Mouse (Mus musculus): ENCODE data around the gene Nxph1. TPM values are rescaled to one million over a fixed set of nuclear protein-coding genes. Genes with fewer than 3 reads are reported as not detected.

Nxph1 gene
- polyA plus RNA-seq (2016; fragmentation: Nextera tagmentation; extraction: Ambion mirVana) = 0.09 TPM in 1 of 2 replicates, not detected in the other

DNA sequence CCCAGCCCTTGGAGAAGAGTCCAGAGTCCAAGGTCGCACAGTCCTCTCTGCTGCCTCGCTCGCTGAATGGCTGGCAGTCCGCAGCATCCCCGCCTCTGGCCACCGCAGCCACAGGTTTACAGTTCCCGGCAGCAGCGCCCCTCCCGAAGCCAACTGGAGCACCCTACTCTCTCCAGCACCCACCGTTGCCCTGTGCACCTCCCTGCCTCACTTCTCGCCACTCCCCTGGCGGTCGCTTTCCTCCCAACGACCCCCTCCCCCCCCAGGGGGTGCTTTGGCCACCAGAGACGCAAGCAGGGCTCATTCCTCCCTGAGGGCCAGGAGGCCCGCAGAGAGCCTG, at the start of gene Nxph1:
Gene Nxph1 (plus strand): TSS at position 301 of the 340 bp plus-strand sequence.
- H3K36me3 ChIP-seq = no peaks in the 10 kb centered on the region
- no peak within 1 kb of the TSS for H3K27ac ChIP-seq (ENCODE audit: poor library complexity, severe bottlenecking)
- H3K4me1 ChIP-seq (replicated peaks) = peaks cover 32% of the 10 kb centered on the region
- H3K4me2 ChIP-seq = peak within 1 kb of the TSS; percentile 62
- peaks cover 63% of the 10 kb centered on the region for H3K27me3 ChIP-seq (replicated peaks)
- peak within 1 kb of the TSS; percentile 36 for H3K4me3 ChIP-seq
- H3K9ac ChIP-seq = no peak within 1 kb of the TSS
- no peak for ATAC-seq (ENCODE audit: insufficient number of reproducible peaks, low FRiP score)
- WGBS = 2% methylated on average over 16 of the region's 16 CpGs
- H3K9me3 ChIP-seq (replicated peaks) = no peaks in the 10 kb centered on the region

DNA sequence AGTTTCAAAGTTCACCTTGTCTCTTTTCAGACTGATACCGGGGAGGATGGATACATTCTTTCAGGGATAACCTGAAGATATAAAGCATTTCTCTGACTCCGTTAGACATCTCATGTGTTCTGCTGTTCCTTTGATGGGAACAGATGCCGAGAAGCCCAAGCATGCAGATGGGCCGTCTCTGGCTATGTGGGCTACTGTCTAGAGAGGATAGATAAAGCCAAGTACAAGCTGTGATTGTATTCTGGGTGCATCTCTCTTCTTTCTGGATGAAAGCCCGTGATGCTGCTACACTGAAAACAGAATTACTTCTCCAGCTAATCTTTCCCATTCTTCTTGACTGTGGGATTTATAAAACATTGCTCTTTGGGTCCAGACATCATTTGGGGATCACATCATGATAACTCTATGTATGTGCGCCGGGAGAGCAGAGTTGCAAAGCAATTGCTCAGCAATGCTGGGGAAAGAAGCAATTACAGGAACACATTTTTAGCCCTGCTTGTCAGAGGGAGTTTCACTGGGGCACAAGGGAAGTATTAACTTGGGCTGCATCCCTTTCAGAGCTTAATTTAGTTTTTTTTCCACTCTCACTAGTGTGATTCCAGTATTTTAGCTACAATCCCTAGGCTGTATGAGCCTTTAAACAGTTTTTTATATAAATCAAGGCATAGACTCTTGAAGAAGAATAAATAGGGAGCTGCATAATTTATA, 48.1 kb upstream of the Nxph1 start:
- H3K4me1 ChIP-seq (replicated peaks) = no peaks in the 10 kb centered on the region
- no peaks in the 10 kb centered on the region for H3K9me3 ChIP-seq (replicated peaks)
- H3K9ac ChIP-seq = no peak overlapping the region
- no peaks in the 10 kb centered on the region for H3K27me3 ChIP-seq (replicated peaks)
- WGBS = 74% methylated on average over 7 of the region's 7 CpGs
- H3K36me3 ChIP-seq = no peaks in the 10 kb centered on the region
- no peak overlapping the region for H3K27ac ChIP-seq (ENCODE audit: poor library complexity, severe bottlenecking)
- no peak for ATAC-seq (ENCODE audit: insufficient number of reproducible peaks, low FRiP score)
- H3K4me2 ChIP-seq = no peak overlapping the region
- no peak overlapping the region for H3K4me3 ChIP-seq

DNA sequence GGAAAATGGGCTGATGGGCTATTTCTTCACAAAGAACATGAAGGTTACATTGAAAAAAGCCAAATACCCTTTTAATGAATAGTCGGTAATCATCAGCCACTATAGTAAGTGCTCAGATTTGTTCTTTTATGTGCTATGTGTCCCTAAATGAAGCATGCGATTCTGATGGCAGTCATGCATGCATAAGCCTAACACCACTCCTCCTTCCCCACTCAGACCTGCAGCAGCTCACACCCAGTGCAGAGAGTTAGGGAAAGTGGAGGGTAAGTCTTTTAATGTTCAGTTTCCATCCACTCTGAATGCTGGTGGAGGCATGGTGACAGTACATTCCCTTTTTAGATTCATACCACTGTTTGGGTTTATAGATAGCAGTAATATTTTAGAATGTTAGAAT, 47.5 kb upstream of the Nxph1 start:
- Histone ChIP-seq H3K4me1 (replicated peaks) (no peaks in the 10 kb centered on the region), H3K9me3 (replicated peaks) (no peaks in the 10 kb centered on the region), H3K27ac (ENCODE audit: poor library complexity, severe bottlenecking) (no peak overlapping the region), H3K4me2 (no peak overlapping the region), H3K27me3 (replicated peaks) (no peaks in the 10 kb centered on the region), H3K9ac (no peak overlapping the region), H3K4me3 (no peak overlapping the region), H3K36me3 (no peaks in the 10 kb centered on the region)
- 79% methylated on average over 2 of the region's 2 CpGs for WGBS
- ATAC-seq (ENCODE audit: insufficient number of reproducible peaks, low FRiP score) = no peak

DNA sequence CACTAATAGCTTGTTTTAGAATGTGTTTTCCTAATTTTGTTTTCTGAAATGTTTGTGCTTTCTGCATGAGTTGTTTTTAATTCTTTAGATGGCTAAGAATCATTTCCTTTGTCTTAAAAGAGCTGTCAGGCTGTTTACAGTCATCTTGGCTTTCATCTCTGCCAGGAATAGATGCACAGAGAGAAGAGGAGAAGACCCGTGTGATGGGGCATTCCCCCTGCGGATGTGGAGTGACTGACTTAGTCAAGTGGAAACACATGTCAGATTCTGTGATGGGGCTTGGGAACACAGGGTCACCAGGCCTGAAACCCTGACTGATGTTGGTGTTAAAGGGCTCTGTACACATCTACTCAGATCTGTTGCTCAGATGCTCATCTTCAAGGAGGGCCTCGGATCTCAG, 40.3 kb upstream of the Nxph1 start:
- Histone ChIP-seq H3K27me3 (replicated peaks) (no peaks in the 10 kb centered on the region), H3K36me3 (no peaks in the 10 kb centered on the region), H3K9ac (no peak overlapping the region), H3K9me3 (replicated peaks) (no peaks in the 10 kb centered on the region), H3K4me3 (no peak overlapping the region), H3K27ac (ENCODE audit: poor library complexity, severe bottlenecking) (no peak overlapping the region), H3K4me2 (no peak overlapping the region), H3K4me1 (replicated peaks) (no peaks in the 10 kb centered on the region)
- WGBS = 59% methylated on average over 3 of the region's 3 CpGs
- ATAC-seq (ENCODE audit: insufficient number of reproducible peaks, low FRiP score) = no peak

DNA sequence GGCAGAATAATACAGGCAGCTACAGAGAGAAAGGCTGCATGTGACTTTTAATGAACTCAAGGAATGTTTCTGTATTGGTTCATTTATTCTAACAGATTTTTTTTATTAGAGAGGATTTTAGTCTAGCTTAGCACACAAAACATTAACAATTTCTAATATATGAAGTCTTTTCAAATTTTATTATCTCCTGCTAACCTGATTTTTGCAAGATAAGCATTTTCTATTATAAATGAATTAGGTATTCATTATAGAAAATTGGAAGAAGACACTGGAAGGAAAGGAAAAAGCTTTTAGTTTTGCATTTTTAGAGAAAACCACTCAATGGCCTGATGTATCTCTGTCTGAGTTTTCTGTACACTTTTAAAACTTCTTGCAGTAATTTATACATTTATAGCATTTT, 34.8 kb upstream of the Nxph1 start:
- no peak overlapping the region for H3K4me3 ChIP-seq
- no peak for ATAC-seq (ENCODE audit: insufficient number of reproducible peaks, low FRiP score)

DNA sequence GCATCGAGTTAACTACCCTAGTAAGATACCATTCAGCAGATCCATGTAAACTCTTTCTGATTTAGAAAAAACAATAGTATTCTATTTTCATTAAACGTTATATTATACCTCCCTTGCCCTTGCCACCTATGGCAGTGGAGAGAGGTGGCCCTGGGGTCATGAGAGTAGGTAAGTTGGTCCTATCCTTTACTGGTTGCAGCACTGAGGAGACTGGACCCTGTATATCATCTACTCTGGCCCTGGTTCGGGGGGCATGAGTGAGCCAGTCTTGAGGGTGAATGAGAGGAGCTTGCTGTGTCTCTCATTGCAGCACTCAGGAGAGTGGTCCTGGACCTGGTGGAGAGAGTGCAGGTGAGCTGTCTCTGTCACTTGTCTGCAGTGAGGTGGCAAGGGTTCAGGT, 33.5 kb upstream of the Nxph1 start:
- ATAC-seq (ENCODE audit: insufficient number of reproducible peaks, low FRiP score) = no peak
- no peak overlapping the region for H3K27ac ChIP-seq (ENCODE audit: poor library complexity, severe bottlenecking)
- no peak overlapping the region for H3K4me3 ChIP-seq
- 82% methylated on average over 3 of the region's 3 CpGs for WGBS
- H3K36me3 ChIP-seq = no peaks in the 10 kb centered on the region
- no peak overlapping the region for H3K4me2 ChIP-seq
- no peaks in the 10 kb centered on the region for H3K4me1 ChIP-seq (replicated peaks)
- H3K9ac ChIP-seq = no peak overlapping the region
- no peaks in the 10 kb centered on the region for H3K27me3 ChIP-seq (replicated peaks)
- no peaks in the 10 kb centered on the region for H3K9me3 ChIP-seq (replicated peaks)

More for the DNA sequence above, 34.8 kb upstream of the Nxph1 start:
- Histone ChIP-seq H3K4me2 (no peak overlapping the region), H3K36me3 (no peaks in the 10 kb centered on the region), H3K27me3 (replicated peaks) (no peaks in the 10 kb centered on the region), H3K9me3 (replicated peaks) (no peaks in the 10 kb centered on the region), H3K27ac (ENCODE audit: poor library complexity, severe bottlenecking) (no peak overlapping the region), H3K4me1 (replicated peaks) (no peaks in the 10 kb centered on the region), H3K9ac (no peak overlapping the region)

DNA sequence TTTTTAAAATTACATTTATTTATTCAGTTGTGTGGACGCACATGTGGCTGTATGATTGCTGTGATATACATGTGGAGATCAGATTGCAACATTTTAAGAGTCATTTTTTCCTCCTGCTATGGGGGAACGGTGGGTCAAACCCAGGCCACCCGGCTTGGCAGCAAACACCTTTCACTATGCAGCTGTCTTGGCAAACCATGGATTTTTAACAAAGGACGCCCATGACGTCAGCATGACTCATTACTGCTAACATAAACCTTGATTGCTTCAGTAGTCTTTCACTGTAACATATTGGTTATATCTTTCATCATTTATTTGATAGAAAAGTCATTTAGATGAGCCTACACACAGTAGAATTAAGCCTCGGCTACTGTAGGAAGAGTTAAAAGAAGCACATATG, 23.8 kb upstream of the Nxph1 start:
- Histone ChIP-seq H3K4me3 (no peak overlapping the region), H3K36me3 (no peaks in the 10 kb centered on the region), H3K9me3 (replicated peaks) (no peaks in the 10 kb centered on the region), H3K4me2 (no peak overlapping the region), H3K4me1 (replicated peaks) (no peaks in the 10 kb centered on the region), H3K27me3 (replicated peaks) (no peaks in the 10 kb centered on the region), H3K27ac (ENCODE audit: poor library complexity, severe bottlenecking) (no peak overlapping the region), H3K9ac (no peak overlapping the region)
- 65% methylated on average over 6 of the region's 6 CpGs for WGBS
- ATAC-seq (ENCODE audit: insufficient number of reproducible peaks, low FRiP score) = no peak

DNA sequence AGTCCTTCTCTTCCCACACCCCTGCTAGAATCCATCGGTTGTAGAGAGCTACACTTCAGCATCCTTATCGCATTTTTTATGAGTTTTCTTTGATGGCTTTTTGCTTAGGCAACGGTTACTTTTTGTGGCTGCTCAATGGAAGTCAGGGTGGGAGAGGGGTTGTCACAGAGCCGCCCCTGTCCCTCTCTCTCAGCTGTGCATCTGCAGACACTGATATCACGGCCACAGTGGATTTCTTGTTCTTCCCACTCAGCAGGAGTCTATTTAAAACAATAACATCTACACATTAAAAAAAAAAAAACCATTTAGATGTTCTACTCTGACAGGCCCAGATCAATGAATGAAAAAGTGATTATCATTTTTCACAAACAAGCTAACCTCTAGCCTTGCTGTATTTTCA, 13.0 kb upstream of the Nxph1 start:
- no peak overlapping the region for H3K9ac ChIP-seq
- H3K4me2 ChIP-seq = no peak overlapping the region
- H3K36me3 ChIP-seq = no peaks in the 10 kb centered on the region
- H3K27me3 ChIP-seq (replicated peaks) = no peaks in the 10 kb centered on the region
- H3K9me3 ChIP-seq (replicated peaks) = no peaks in the 10 kb centered on the region
- WGBS = 49% methylated on average over 5 of the region's 5 CpGs
- H3K4me3 ChIP-seq = no peak overlapping the region
- H3K27ac ChIP-seq (ENCODE audit: poor library complexity, severe bottlenecking) = no peak overlapping the region
- H3K4me1 ChIP-seq (replicated peaks) = no peaks in the 10 kb centered on the region
- no peak for ATAC-seq (ENCODE audit: insufficient number of reproducible peaks, low FRiP score)

DNA sequence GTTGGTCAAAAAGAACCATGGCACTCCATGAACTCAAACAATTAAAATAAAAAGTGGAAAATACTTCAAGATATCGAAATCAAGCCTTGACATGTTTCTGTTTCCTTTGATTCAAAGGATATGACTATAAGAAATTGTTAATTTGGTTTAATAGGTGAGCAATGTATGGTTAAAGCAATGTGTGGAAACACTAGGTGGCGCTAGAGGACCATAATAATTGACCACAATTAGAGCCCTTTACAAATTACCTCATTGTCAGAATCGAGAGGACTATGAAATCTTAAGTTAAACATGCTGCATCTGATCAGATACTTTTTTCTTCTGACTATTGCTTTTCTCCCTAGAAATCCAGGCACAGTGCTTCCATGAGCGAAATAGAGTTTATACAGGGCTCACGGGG, 12.5 kb upstream of the Nxph1 start:
- no peaks in the 10 kb centered on the region for H3K27me3 ChIP-seq (replicated peaks)
- H3K9me3 ChIP-seq (replicated peaks) = no peaks in the 10 kb centered on the region
- no peak overlapping the region for H3K4me3 ChIP-seq
- no peak for ATAC-seq (ENCODE audit: insufficient number of reproducible peaks, low FRiP score)
- H3K36me3 ChIP-seq = no peaks in the 10 kb centered on the region
- no peak overlapping the region for H3K4me2 ChIP-seq
- no peak overlapping the region for H3K9ac ChIP-seq
- 16% methylated on average over 5 of the region's 5 CpGs for WGBS
- no peaks in the 10 kb centered on the region for H3K4me1 ChIP-seq (replicated peaks)
- H3K27ac ChIP-seq (ENCODE audit: poor library complexity, severe bottlenecking) = no peak overlapping the region

DNA sequence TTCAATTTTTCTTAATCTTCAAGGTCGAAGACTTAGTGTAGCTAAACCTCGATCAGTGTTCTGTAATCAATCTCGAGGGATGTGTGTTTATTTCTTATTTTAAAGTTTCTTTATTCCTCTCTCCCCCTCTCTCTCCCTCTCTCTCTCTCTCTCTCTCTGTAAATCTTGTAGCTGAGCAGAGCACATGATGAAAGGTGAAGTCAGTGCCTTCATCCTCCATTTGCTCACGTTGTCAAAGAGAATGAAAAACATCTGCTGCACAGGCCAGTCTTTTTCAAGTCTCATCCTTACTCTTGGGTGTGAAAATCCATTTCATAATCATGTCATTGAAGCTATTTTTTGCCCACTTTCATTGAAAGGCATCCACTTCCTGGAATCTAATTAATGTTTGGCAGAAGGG, 12.1 kb upstream of the Nxph1 start:
- no peak overlapping the region for H3K27ac ChIP-seq (ENCODE audit: poor library complexity, severe bottlenecking)
- no peak overlapping the region for H3K4me2 ChIP-seq
- ATAC-seq (ENCODE audit: insufficient number of reproducible peaks, low FRiP score) = no peak
- H3K9me3 ChIP-seq (replicated peaks) = no peaks in the 10 kb centered on the region
- H3K9ac ChIP-seq = no peak overlapping the region
- H3K36me3 ChIP-seq = no peaks in the 10 kb centered on the region
- no peaks in the 10 kb centered on the region for H3K4me1 ChIP-seq (replicated peaks)
- WGBS = 18% methylated on average over 4 of the region's 4 CpGs
- H3K4me3 ChIP-seq = no peak overlapping the region
- H3K27me3 ChIP-seq (replicated peaks) = no peaks in the 10 kb centered on the region

DNA sequence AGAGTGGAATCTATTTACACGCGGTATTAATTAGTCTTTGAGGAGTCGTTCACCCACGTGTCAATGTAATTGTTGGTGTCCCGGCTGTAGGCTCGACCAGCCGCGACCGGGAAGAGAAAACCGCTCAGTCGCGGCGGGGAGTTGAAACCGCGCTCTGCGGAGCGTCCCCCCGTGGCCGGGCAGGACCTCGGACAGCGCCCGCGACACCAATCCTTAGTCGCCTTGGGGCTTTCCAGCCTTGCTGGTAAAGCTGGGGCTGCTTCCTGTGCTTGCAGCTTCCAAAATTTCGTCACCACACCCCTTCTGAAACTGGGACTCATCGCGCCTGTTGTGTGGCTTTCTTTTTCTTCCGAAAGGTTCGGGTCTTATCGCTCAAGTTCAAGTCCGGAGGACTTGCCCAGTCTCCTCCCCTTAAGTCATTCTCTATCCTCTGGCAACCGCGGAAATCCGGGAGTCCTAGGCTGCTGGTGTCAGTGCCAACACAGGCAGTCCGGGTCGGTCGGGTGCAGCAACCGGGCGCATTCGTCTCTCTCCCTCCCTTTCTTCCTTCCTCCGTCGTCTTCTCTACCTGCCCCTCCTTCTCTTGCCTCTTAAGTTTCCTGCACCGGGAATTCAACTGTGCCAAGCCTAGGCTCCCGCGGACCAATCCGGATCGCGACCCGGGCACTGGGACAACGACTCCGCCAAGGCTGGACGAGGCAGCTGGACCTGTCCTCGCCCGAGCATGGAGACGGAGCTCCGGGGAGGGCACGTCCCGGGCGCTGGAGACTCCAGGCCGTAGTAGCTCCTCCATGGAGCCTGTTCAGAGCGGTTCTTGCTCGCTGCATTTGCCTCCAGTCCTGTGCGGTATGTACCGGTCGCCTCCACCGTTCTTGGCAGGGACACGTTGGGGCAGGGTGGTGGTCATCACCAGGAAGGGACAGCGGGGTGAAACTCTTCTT, 510 bp downstream of the Nxph1 start:
- 2% methylated on average over 68 of the region's 68 CpGs for WGBS
- H3K4me1 ChIP-seq (replicated peaks) = peaks cover 32% of the 10 kb centered on the region
- peak overlapping the region; percentile 36 for H3K4me3 ChIP-seq
- H3K36me3 ChIP-seq = no peaks in the 10 kb centered on the region
- peak; percentile 45; the same call in 1 of the 2 replicates for ATAC-seq (ENCODE audit: insufficient number of reproducible peaks, low FRiP score)
- H3K9ac ChIP-seq = no peak overlapping the region
- peaks cover 66% of the 10 kb centered on the region for H3K27me3 ChIP-seq (replicated peaks)
- H3K4me2 ChIP-seq = peak overlapping the region; percentile 62
- H3K27ac ChIP-seq (ENCODE audit: poor library complexity, severe bottlenecking) = no peak overlapping the region
- no peaks in the 10 kb centered on the region for H3K9me3 ChIP-seq (replicated peaks)

All from heart, embryonic 12.5 days (tissue).